Mouse (Mus musculus) lung, postnatal 0 days (tissue): Measurements from ENCODE around the gene Hoxd8. TPM values are rescaled to one million over a fixed set of nuclear protein-coding genes. Genes with fewer than 3 reads are reported as not detected.

Source experiments
- ATAC-seq: fragments of 200-750 bp; cut with Nextera tagmentation; 2 replicates; pipeline ENCODE4 v1.8.0; 2017; ENCODE audit warnings: moderate library complexity
- DNase-seq: peaks from one replicate; pipeline ENCODE4 v3.0.0-alpha.2; 2016; ENCODE audit warnings: low spot score
- H3K27ac ChIP-seq: fragments of 300-500 bp; sonication (generic); 2 replicates; pipeline ENCODE4 v1.5.1; 2014; ENCODE audit warnings: antibody characterized with exemption, mild to moderate bottlenecking, low read length, mixed read lengths
- H3K27me3 ChIP-seq: fragments of 300-500 bp; sonication (generic); replicated peaks from 2 replicates; pipeline ENCODE4 v1.6.1; 2014; ENCODE audit warnings: low read length, mixed read lengths; ENCODE audit not compliant: insufficient read depth
- H3K36me3 ChIP-seq: fragments of 300-500 bp; sonication (generic); 2 replicates; pipeline ENCODE4 v1.6.1; 2014; ENCODE audit warnings: low read length, mixed read lengths; ENCODE audit not compliant: insufficient read depth
- H3K4me1 ChIP-seq: fragments of 300-500 bp; sonication (generic); 2 replicates; pipeline ENCODE4 v1.6.1; 2014; ENCODE audit warnings: antibody characterized with exemption, low read depth, low read length, mixed read lengths; ENCODE audit not compliant: insufficient read depth
- H3K4me2 ChIP-seq: fragments of 300-500 bp; sonication (generic); replicated peaks from 2 replicates; pipeline ENCODE4 v1.6.1; 2014; ENCODE audit warnings: low read depth, mild to moderate bottlenecking, low read length, moderate library complexity, mixed read lengths
- H3K4me3 ChIP-seq: fragments of 300-500 bp; sonication (generic); 2 replicates; pipeline ENCODE4 v1.5.1; 2014; ENCODE audit warnings: low read depth, low read length
- H3K9ac ChIP-seq: fragments of 300-500 bp; sonication (generic); replicated peaks from 2 replicates; pipeline ENCODE4 v1.6.1; 2014; ENCODE audit warnings: low read depth, mild to moderate bottlenecking
- H3K9me3 ChIP-seq: fragments of 300-500 bp; sonication (generic); 2 replicates; pipeline ENCODE4 v1.6.1; 2016; ENCODE audit warnings: low read length, mixed read lengths
- CTCF ChIP-seq: IDR thresholded peaks from 2 replicates; pipeline ENCODE4 v1.5.1; 2016; ENCODE audit warnings: antibody characterized with exemption, mild to moderate bottlenecking
- EP300 ChIP-seq: IDR thresholded peaks from 2 replicates; pipeline ENCODE4 v1.6.1; 2016; ENCODE audit warnings: antibody characterized with exemption, mild to moderate bottlenecking, control low read depth
- WGBS: fragments of 180-500 bp; shearing (Covaris S2); extraction: QIAGEN DNeasy Blood & Tissue Kit; methylation state at CpG from one replicate; pipeline ENCODE4 v1.1.7; 2014; 5-methylcytosine and 5-hydroxymethylcytosine counted together
- polyA plus RNA-seq: library from polyadenylated mRNA; unstranded; fragments of >200 nt; fragmentation: Nextera tagmentation; extraction: Ambion mirVana; gene quantifications from 2 replicates; pipeline ENCODE4 v1.2.1, GENCODE M21; 2015

Hoxd8 gene
- polyA plus RNA-seq, 1 experiment from 2014 or later, result 0.44 TPM

DNA sequence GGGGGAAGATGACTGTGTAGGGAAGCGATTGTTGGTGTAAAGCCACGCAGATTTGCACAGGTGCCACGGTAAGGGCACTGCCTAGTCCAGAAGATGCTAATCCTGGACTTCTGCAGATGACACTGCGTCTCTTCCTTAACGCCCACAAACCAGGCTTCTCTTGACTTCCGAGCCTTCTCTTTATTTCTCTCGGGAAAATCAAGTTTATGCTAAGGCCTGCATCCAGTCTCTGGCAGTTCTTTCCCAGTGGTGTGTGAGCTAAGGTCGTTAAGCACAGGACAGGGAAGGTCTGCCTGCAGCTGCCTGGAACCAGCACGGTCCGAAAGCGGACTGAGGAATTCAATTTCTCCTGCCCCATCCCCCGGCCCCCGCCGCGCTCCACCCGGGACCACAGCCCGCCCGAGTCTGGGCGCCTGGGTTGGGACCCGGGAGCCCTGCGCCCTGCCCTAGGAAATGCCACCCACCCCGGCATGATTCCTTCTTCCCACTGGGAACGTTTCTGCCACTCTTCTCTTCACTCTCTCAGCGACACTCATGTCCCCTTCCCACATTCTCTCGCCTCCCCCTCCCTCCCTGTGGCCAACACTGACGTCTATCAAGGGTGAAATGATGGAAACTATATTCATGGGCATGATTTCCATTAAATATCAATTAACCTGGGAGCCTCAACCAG is 559 bp upstream of the Hoxd8 start:
- Histone ChIP-seq H3K27me3 (peaks cover 89% of the 10 kb centered on the region), H3K36me3 (no peaks in the 10 kb centered on the region), H3K4me2 (no peak overlapping the region), H3K4me1 (peaks cover 3% of the 10 kb centered on the region; the same call in 1 of the 2 replicates), H3K27ac (no peak overlapping the region), H3K9ac (no peak overlapping the region), H3K9me3 (no peaks in the 10 kb centered on the region), H3K4me3 (no peak overlapping the region)
- TF ChIP-seq EP300 (no peak), CTCF (no peak)
- 5% methylated on average over 23 of the region's 26 CpGs for WGBS
- DNase-seq (no peak), ATAC-seq (no peak)

- whole genome bisulfite sequencing, result under 1% methylated on average over 38 of the region's 66 CpGs
- peak overlapping the region; percentile 72 for H3K4me2 ChIP-seq
- H3K27me3 ChIP-seq, result peaks cover 89% of the 10 kb centered on the region
- no peak overlapping the region for H3K9ac ChIP-seq
- no peak for DNase-seq
- ATAC-seq, result peak; percentile 59
- peaks cover 3% of the 10 kb centered on the region; the same call in 1 of the 2 replicates for H3K4me1 ChIP-seq
- no peaks in the 10 kb centered on the region for H3K9me3 ChIP-seq
- no peaks in the 10 kb centered on the region for H3K36me3 ChIP-seq
- no peak overlapping the region for H3K27ac ChIP-seq
- no peak for TF ChIP-seq EP300
- no peak for TF ChIP-seq CTCF
- peak overlapping the region; percentile 44 for H3K4me3 ChIP-seq
Observed at GRCm38 (mm10) chr2:74704999-74705466, 618 bp downstream of the Hoxd8 start.

DNA sequence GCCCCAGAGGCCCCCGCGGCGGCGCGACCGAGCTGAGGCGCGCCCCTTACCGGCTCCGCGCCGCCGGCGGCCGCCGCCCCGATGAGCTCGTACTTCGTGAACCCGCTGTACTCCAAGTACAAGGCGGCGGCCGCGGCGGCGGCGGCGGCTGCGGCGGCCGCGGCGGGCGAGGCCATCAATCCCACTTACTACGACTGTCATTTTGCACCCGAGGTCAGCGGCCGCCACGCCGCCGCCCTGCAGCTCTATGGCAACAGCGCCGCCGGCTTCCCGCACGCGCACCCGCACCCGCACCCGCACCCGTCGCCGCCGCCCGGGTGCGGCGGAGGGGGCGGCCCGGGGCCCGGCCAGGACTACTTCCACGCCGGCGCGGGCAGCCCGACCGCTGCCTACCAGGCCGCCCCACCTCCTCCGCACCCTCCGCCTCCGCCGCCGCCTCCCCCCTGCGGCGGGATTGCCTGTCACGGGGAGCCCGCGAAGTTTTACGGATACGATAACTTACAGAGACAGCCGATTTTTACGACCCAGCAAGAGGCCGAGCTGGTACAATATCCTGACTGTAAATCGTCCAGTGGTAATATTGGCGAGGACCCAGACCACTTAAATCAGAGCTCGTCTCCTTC is 1.2 kb downstream of the Hoxd8 start:
- no peak overlapping the region for H3K9ac ChIP-seq
- peaks cover 89% of the 10 kb centered on the region for H3K27me3 ChIP-seq
- DNase-seq, result no peak
- no peaks in the 10 kb centered on the region for H3K9me3 ChIP-seq
- H3K36me3 ChIP-seq, result no peaks in the 10 kb centered on the region
- no peak for TF ChIP-seq EP300
- no peak for TF ChIP-seq CTCF
- no peak overlapping the region for H3K27ac ChIP-seq
- peak; percentile 14; the same call in 1 of the 2 replicates for ATAC-seq
- H3K4me1 ChIP-seq, result peaks cover 3% of the 10 kb centered on the region; the same call in 1 of the 2 replicates
- peak overlapping the region; percentile 72 for H3K4me2 ChIP-seq
- under 1% methylated on average over 37 of the region's 85 CpGs for WGBS
- H3K4me3 ChIP-seq, result peak overlapping the region; percentile 44

DNA sequence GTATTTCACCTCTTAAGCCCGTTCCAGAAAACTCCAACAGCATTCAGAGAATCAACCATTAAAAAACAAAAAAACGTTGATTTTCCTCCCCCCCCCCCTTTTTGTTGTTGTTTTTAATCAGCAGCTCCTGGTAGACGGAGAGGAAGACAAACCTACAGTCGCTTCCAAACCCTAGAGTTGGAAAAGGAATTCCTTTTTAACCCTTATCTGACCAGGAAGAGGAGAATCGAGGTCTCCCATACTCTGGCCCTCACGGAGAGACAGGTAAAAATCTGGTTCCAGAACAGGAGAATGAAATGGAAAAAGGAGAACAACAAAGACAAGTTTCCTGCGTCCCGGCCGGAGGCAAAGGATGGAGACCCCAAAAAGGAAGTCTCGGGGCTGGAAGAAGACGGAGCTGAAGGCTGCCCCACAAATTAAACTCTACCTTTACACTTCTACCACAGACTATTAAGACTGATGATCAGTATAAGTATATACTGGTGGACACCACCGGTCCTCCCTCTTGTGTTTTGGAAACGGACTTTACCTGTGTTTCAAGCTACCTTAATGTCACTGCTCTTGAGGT is 2.1 kb downstream of the Hoxd8 start:
- Histone ChIP-seq H3K36me3 (no peaks in the 10 kb centered on the region), H3K9ac (no peak overlapping the region), H3K27me3 (peaks cover 87% of the 10 kb centered on the region), H3K4me2 (no peak overlapping the region), H3K9me3 (no peaks in the 10 kb centered on the region), H3K4me1 (peaks cover 3% of the 10 kb centered on the region; the same call in 1 of the 2 replicates), H3K27ac (no peak overlapping the region), H3K4me3 (no peak overlapping the region)
- TF ChIP-seq EP300 (no peak), CTCF (no peak)
- no peak for ATAC-seq
- DNase-seq, result no peak
- WGBS, result 4% methylated on average over 13 of the region's 13 CpGs

DNA sequence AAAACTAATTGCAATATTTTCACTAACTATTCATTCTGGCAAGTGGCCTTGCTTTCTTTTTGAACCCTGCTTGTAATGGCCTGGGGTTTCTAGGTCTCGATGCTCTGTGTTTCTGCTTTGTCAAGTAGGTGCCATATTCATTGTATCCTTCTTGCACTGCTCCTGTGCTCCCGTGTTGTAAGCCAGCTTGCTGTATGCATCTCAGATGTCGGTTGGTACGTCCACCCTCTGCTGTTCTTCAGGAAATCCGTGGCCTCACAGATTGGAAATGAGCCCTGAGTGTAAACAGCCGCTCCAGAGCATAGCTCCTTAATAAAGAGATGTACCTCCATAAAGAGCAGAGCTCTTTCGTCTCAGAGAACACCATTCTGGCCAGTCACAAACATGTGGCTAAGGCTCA is 3.2 kb downstream of the Hoxd8 start:
- no peak for DNase-seq
- H3K36me3 ChIP-seq, result no peaks in the 10 kb centered on the region
- H3K4me1 ChIP-seq, result peaks cover 9% of the 10 kb centered on the region; the same call in 1 of the 2 replicates
- H3K4me3 ChIP-seq, result no peak overlapping the region
- H3K27ac ChIP-seq, result no peak overlapping the region
- peaks cover 95% of the 10 kb centered on the region for H3K27me3 ChIP-seq
- no peaks in the 10 kb centered on the region for H3K9me3 ChIP-seq
- 11% methylated on average over 7 of the region's 7 CpGs for WGBS
- no peak overlapping the region for H3K9ac ChIP-seq
- TF ChIP-seq EP300, result no peak
- TF ChIP-seq CTCF, result no peak
- no peak overlapping the region for H3K4me2 ChIP-seq
- ATAC-seq, result no peak

- TF ChIP-seq CTCF, result no peak
- no peak for TF ChIP-seq EP300
- no peak overlapping the region for H3K27ac ChIP-seq
- no peaks in the 10 kb centered on the region for H3K36me3 ChIP-seq
- H3K27me3 ChIP-seq, result peaks cover 95% of the 10 kb centered on the region
- no peak overlapping the region for H3K4me3 ChIP-seq
- H3K9me3 ChIP-seq, result no peaks in the 10 kb centered on the region
- H3K9ac ChIP-seq, result no peak overlapping the region
- H3K4me1 ChIP-seq, result peaks cover 9% of the 10 kb centered on the region; the same call in 1 of the 2 replicates
- DNase-seq (no peak), ATAC-seq (no peak)
- 19% methylated on average over 4 of the region's 4 CpGs for WGBS
- H3K4me2 ChIP-seq, result no peak overlapping the region
Observed at GRCm38 (mm10) chr2:74708676-74709075, 4.3 kb downstream of the Hoxd8 start.
